Mouse (Mus musculus): ENCODE data around the gene Cd300ld3. TPM values are rescaled to one million over a fixed set of nuclear protein-coding genes. Genes with fewer than 3 reads are reported as not detected.
"Not testable (repeated sequence)": the region's sequence is repeated elsewhere in the genome, so short reads cannot be mapped to it uniquely, and the experiment has no call there.

Gene Cd300ld3
- total and polyA plus RNA-seq, 2 experiments from 2014 or later, result not detected

DNA sequence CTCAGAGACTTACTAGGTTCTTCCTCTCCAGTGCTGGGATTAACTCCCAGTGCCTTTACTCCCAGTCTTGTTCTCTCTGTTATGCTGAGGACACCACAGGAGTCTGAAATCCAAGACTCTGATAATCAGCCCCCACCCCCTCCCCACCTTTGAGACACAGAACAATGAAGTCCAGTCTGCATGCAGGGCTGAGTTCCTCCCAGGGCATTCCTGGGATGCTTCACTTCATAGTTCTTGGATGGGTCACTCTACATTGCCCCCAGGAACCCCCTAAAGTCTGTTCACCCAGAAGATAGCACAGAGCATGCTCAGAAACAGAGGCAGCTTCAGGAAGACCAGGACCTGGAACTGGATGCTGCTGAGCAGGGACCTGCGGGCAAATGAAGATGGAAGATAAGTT lies 4.8 kb upstream of the Cd300ld3 start:
- Histone ChIP-seq H3K4me3 (ENCODE audit: low read depth, low read length) (no peak overlapping the region), H3K4me2 (ENCODE audit: low read depth, low read length) (no peak overlapping the region), H3K36me3 (replicated peaks; ENCODE audit: control insufficient read depth, insufficient read depth, low read length) (no peaks in the 10 kb centered on the region), H3K27me3 (ENCODE audit: control insufficient read depth, insufficient read depth, low read length) (no peaks in the 10 kb centered on the region), H3K9ac (replicated peaks; ENCODE audit: low read depth, low read length) (no peak overlapping the region), H3K27ac (ENCODE audit: low read depth) (no peak overlapping the region), H3K4me1 (ENCODE audit: control insufficient read depth, insufficient read depth) (no peaks in the 10 kb centered on the region), H3K9me3 (replicated peaks; ENCODE audit: control insufficient read depth, low read length) (no peaks in the 10 kb centered on the region)
- ATAC-seq (ENCODE audit: insufficient read depth, low read depth), result no peak
- TF ChIP-seq EP300 (IDR thresholded peaks at IDR 0.05; ENCODE audit: low read depth) (no peak), CTCF (IDR thresholded peaks at IDR 0.05; ENCODE audit: low read depth) (no peak)
- 95% methylated on average over 1 of the region's 1 CpGs for WGBS
- DNase-seq (ENCODE audit: low spot score), result no peak

- DNase-seq (ENCODE audit: low spot score) (peak; percentile 25), ATAC-seq (ENCODE audit: insufficient read depth, low read depth) (no peak)
- Histone ChIP-seq H3K36me3 (replicated peaks; ENCODE audit: control insufficient read depth, insufficient read depth, low read length) (no peaks in the 10 kb centered on the region), H3K4me1 (ENCODE audit: control insufficient read depth, insufficient read depth) (no peaks in the 10 kb centered on the region), H3K9ac (replicated peaks; ENCODE audit: low read depth, low read length) (no peak overlapping the region), H3K4me2 (ENCODE audit: low read depth, low read length) (no peak overlapping the region), H3K27ac (ENCODE audit: low read depth) (no peak overlapping the region), H3K9me3 (replicated peaks; ENCODE audit: control insufficient read depth, low read length) (no peaks in the 10 kb centered on the region), H3K4me3 (ENCODE audit: low read depth, low read length) (no peak overlapping the region), H3K27me3 (ENCODE audit: control insufficient read depth, insufficient read depth, low read length) (no peaks in the 10 kb centered on the region)
- no peak for TF ChIP-seq CTCF (IDR thresholded peaks at IDR 0.05; ENCODE audit: low read depth)
- no peak for TF ChIP-seq EP300 (IDR thresholded peaks at IDR 0.05; ENCODE audit: low read depth)
- 3% methylated on average over 9 of the region's 9 CpGs for whole genome bisulfite sequencing
These were observed 4.0 kb upstream of the Cd300ld3 start for GRCm38 (mm10) chr11:115052206-115052605.

GRCm38 (mm10) chr11:115049282-115049895 lies 1.2 kb upstream of the Cd300ld3 start:
- DNase-seq (ENCODE audit: low spot score), result no peak
- H3K4me1 ChIP-seq (ENCODE audit: control insufficient read depth, insufficient read depth), result no peaks in the 10 kb centered on the region
- no peak overlapping the region for H3K9ac ChIP-seq (replicated peaks; ENCODE audit: low read depth, low read length)
- H3K27ac ChIP-seq (ENCODE audit: low read depth), result no peak overlapping the region
- 28% methylated on average over 3 of the region's 3 CpGs for WGBS
- no peak for ATAC-seq (ENCODE audit: insufficient read depth, low read depth)
- no peak overlapping the region for H3K4me3 ChIP-seq (ENCODE audit: low read depth, low read length)
- no peak overlapping the region for H3K4me2 ChIP-seq (ENCODE audit: low read depth, low read length)
- H3K36me3 ChIP-seq (replicated peaks; ENCODE audit: control insufficient read depth, insufficient read depth, low read length), result no peaks in the 10 kb centered on the region
- TF ChIP-seq EP300 (IDR thresholded peaks at IDR 0.05; ENCODE audit: low read depth) (no peak), CTCF (IDR thresholded peaks at IDR 0.05; ENCODE audit: low read depth) (no peak)
- no peaks in the 10 kb centered on the region for H3K27me3 ChIP-seq (ENCODE audit: control insufficient read depth, insufficient read depth, low read length)
- no peaks in the 10 kb centered on the region for H3K9me3 ChIP-seq (replicated peaks; ENCODE audit: control insufficient read depth, low read length)

- not testable (repeated sequence) for DNase-seq (ENCODE audit: low spot score); H3K4me3 ChIP-seq (ENCODE audit: low read depth, low read length); H3K9ac ChIP-seq (replicated peaks; ENCODE audit: low read depth, low read length); H3K36me3 ChIP-seq (replicated peaks; ENCODE audit: control insufficient read depth, insufficient read depth, low read length); H3K4me1 ChIP-seq (ENCODE audit: control insufficient read depth, insufficient read depth); ATAC-seq (ENCODE audit: insufficient read depth, low read depth); H3K27me3 ChIP-seq (ENCODE audit: control insufficient read depth, insufficient read depth, low read length); H3K27ac ChIP-seq (ENCODE audit: low read depth); H3K9me3 ChIP-seq (replicated peaks; ENCODE audit: control insufficient read depth, low read length); H3K4me2 ChIP-seq (ENCODE audit: low read depth, low read length)
- no CpG with 5 or more reads among the region's 6 CpGs for WGBS
These were observed 10.5 kb downstream of the Cd300ld3 start, which contains the start of gene Cd300ld5 for GRCm38 (mm10) chr11:115037669-115038068. Gene Cd300ld5 (minus strand): TSS chr11:115037769.

GRCm38 (mm10) chr11:115026912-115027311 lies 21.3 kb downstream of the Cd300ld3 start, which contains the start of gene Cd300ld4:
Gene Cd300ld4 (minus strand): TSS chr11:115027012.
- DNase-seq (ENCODE audit: low spot score); H3K27ac ChIP-seq (ENCODE audit: low read depth); H3K4me3 ChIP-seq (ENCODE audit: low read depth, low read length); H3K9ac ChIP-seq (replicated peaks; ENCODE audit: low read depth, low read length); H3K9me3 ChIP-seq (replicated peaks; ENCODE audit: control insufficient read depth, low read length); H3K4me2 ChIP-seq (ENCODE audit: low read depth, low read length); H3K36me3 ChIP-seq (replicated peaks; ENCODE audit: control insufficient read depth, insufficient read depth, low read length); H3K4me1 ChIP-seq (ENCODE audit: control insufficient read depth, insufficient read depth); H3K27me3 ChIP-seq (ENCODE audit: control insufficient read depth, insufficient read depth, low read length); ATAC-seq (ENCODE audit: insufficient read depth, low read depth): not testable (repeated sequence)
- no CpG with 5 or more reads among the region's 6 CpGs for WGBS

GRCm38 (mm10) chr11:115016093-115016492 lies 32.1 kb downstream of the Cd300ld3 start, which contains the start of gene Cd300ld2:
Gene Cd300ld2 (minus strand): TSS chr11:115016193.
- not testable (repeated sequence) for H3K4me1 ChIP-seq (ENCODE audit: control insufficient read depth, insufficient read depth); ATAC-seq (ENCODE audit: insufficient read depth, low read depth); H3K27me3 ChIP-seq (ENCODE audit: control insufficient read depth, insufficient read depth, low read length); H3K4me2 ChIP-seq (ENCODE audit: low read depth, low read length); H3K27ac ChIP-seq (ENCODE audit: low read depth); H3K9me3 ChIP-seq (replicated peaks; ENCODE audit: control insufficient read depth, low read length); H3K36me3 ChIP-seq (replicated peaks; ENCODE audit: control insufficient read depth, insufficient read depth, low read length); H3K4me3 ChIP-seq (ENCODE audit: low read depth, low read length); DNase-seq (ENCODE audit: low spot score); H3K9ac ChIP-seq (replicated peaks; ENCODE audit: low read depth, low read length)
- WGBS, result no CpG with 5 or more reads among the region's 7 CpGs
